Mouse (Mus musculus): ENCODE measurements around the gene Slc45a1. TPM values are rescaled to one million over a fixed set of nuclear protein-coding genes. Genes with fewer than 3 reads are reported as not detected.

Gene Slc45a1
- polyA plus RNA-seq, 1 experiment from 2014 or later: 1.2 TPM

GRCm38 (mm10) chr4:150665806-150666205, 13.8 kb upstream of the Slc45a1 start:
- ATAC-seq (ENCODE audit: low read depth): no peak
- Histone ChIP-seq H3K4me2 (ENCODE audit: low read depth, low read length) (no peak overlapping the region), H3K9ac (ENCODE audit: low read depth, low read length) (no peak overlapping the region), H3K27me3 (replicated peaks; ENCODE audit: control insufficient read depth, insufficient read depth, low read length) (no peaks in the 10 kb centered on the region), H3K4me3 (ENCODE audit: low read depth, low read length) (no peak overlapping the region), H3K4me1 (ENCODE audit: control insufficient read depth, insufficient read depth, low read length) (peaks cover 9% of the 10 kb centered on the region), H3K36me3 (ENCODE audit: control insufficient read depth, insufficient read depth, low read length) (no peaks in the 10 kb centered on the region), H3K9me3 (ENCODE audit: control insufficient read depth, low read length) (no peaks in the 10 kb centered on the region), H3K27ac (replicated peaks; ENCODE audit: low read depth, low read length) (no peak overlapping the region)
- DNase-seq (ENCODE audit: low spot score): no peak
- 81% methylated on average over 10 of the region's 10 CpGs for WGBS

DNA sequence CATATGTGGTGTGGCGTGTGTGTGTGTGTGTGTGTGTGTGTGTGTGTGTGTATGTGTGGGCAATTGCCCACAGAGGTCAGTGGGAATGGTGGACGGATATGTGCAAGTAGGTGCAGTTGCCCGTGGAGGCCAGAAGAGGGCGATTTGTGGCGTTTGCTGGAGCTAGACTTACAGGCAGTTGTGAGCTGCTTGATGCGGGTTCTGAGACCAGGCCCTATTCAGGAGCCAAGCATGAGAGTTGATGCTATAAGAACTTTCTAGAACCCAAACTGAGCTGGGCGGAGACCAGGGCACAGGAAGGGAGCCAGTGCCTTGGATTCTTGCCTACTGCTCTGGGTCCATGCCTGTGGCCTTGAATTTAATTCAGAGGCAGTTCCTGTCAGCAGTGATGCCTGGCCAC, 12.8 kb upstream of the Slc45a1 start:
- 79% methylated on average over 7 of the region's 7 CpGs for WGBS
- no peak for DNase-seq (ENCODE audit: low spot score)
- H3K27ac ChIP-seq (replicated peaks; ENCODE audit: low read depth, low read length): no peak overlapping the region

DNA sequence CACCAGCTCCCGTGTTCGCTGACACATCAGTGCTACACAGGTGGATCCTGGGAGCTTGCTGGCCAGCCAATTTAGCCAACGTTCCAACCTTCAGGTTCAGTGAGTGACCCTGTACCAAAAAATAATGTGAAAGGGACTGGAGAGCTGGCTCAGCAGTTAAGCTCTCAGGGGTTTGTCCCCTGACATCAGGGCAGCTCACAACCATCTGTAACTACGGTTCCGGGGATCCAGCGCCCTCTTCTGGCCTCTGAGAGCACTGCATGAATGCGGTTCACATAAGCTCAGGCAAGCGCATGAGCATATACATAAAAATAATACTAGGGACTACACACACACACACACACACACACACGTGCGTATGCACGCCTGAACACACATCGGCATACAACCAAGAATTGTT, 11.2 kb upstream of the Slc45a1 start:
- no peaks in the 10 kb centered on the region for H3K27me3 ChIP-seq (replicated peaks; ENCODE audit: control insufficient read depth, insufficient read depth, low read length)
- H3K9me3 ChIP-seq (ENCODE audit: control insufficient read depth, low read length): no peaks in the 10 kb centered on the region
- H3K27ac ChIP-seq (replicated peaks; ENCODE audit: low read depth, low read length): no peak overlapping the region
- WGBS: 53% methylated on average over 12 of the region's 12 CpGs
- no peak overlapping the region for H3K4me3 ChIP-seq (ENCODE audit: low read depth, low read length)
- peaks cover 9% of the 10 kb centered on the region for H3K4me1 ChIP-seq (ENCODE audit: control insufficient read depth, insufficient read depth, low read length)
- ATAC-seq (ENCODE audit: low read depth) (no peak), DNase-seq (ENCODE audit: low spot score) (no peak)
- no peak overlapping the region for H3K4me2 ChIP-seq (ENCODE audit: low read depth, low read length)
- no peaks in the 10 kb centered on the region for H3K36me3 ChIP-seq (ENCODE audit: control insufficient read depth, insufficient read depth, low read length)
- no peak overlapping the region for H3K9ac ChIP-seq (ENCODE audit: low read depth, low read length)

More for the DNA sequence above, 12.8 kb upstream of the Slc45a1 start:
- no peak overlapping the region for H3K4me2 ChIP-seq (ENCODE audit: low read depth, low read length)
- peaks cover 9% of the 10 kb centered on the region for H3K4me1 ChIP-seq (ENCODE audit: control insufficient read depth, insufficient read depth, low read length)
- H3K9me3 ChIP-seq (ENCODE audit: control insufficient read depth, low read length): no peaks in the 10 kb centered on the region
- no peaks in the 10 kb centered on the region for H3K27me3 ChIP-seq (replicated peaks; ENCODE audit: control insufficient read depth, insufficient read depth, low read length)
- H3K9ac ChIP-seq (ENCODE audit: low read depth, low read length): no peak overlapping the region
- H3K4me3 ChIP-seq (ENCODE audit: low read depth, low read length): no peak overlapping the region
- ATAC-seq (ENCODE audit: low read depth): no peak
- no peaks in the 10 kb centered on the region for H3K36me3 ChIP-seq (ENCODE audit: control insufficient read depth, insufficient read depth, low read length)

GRCm38 (mm10) chr4:150661886-150662285, 9.9 kb upstream of the Slc45a1 start:
- Histone ChIP-seq H3K4me1 (ENCODE audit: control insufficient read depth, insufficient read depth, low read length) (peaks cover 9% of the 10 kb centered on the region), H3K27me3 (replicated peaks; ENCODE audit: control insufficient read depth, insufficient read depth, low read length) (no peaks in the 10 kb centered on the region), H3K4me2 (ENCODE audit: low read depth, low read length) (peak overlapping the region; percentile 56), H3K27ac (replicated peaks; ENCODE audit: low read depth, low read length) (no peak overlapping the region), H3K36me3 (ENCODE audit: control insufficient read depth, insufficient read depth, low read length) (no peaks in the 10 kb centered on the region), H3K9me3 (ENCODE audit: control insufficient read depth, low read length) (peaks cover under 1% of the 10 kb centered on the region; the same call in 1 of the 2 replicates), H3K4me3 (ENCODE audit: low read depth, low read length) (peak overlapping the region; percentile 25), H3K9ac (ENCODE audit: low read depth, low read length) (peak overlapping the region; percentile 54)
- ATAC-seq (ENCODE audit: low read depth): no peak
- 4% methylated on average over 13 of the region's 13 CpGs for WGBS
- no peak for DNase-seq (ENCODE audit: low spot score)

- Histone ChIP-seq H3K9me3 (ENCODE audit: control insufficient read depth, low read length) (peaks cover 5% of the 10 kb centered on the region; the same call in 1 of the 2 replicates), H3K27me3 (replicated peaks; ENCODE audit: control insufficient read depth, insufficient read depth, low read length) (no peaks in the 10 kb centered on the region), H3K27ac (replicated peaks; ENCODE audit: low read depth, low read length) (no peak overlapping the region), H3K9ac (ENCODE audit: low read depth, low read length) (no peak overlapping the region), H3K4me1 (ENCODE audit: control insufficient read depth, insufficient read depth, low read length) (peaks cover 9% of the 10 kb centered on the region), H3K4me2 (ENCODE audit: low read depth, low read length) (no peak overlapping the region), H3K4me3 (ENCODE audit: low read depth, low read length) (no peak overlapping the region), H3K36me3 (ENCODE audit: control insufficient read depth, insufficient read depth, low read length) (no peaks in the 10 kb centered on the region)
- DNase-seq (ENCODE audit: low spot score) (no peak), ATAC-seq (ENCODE audit: low read depth) (no peak)
- 70% methylated on average over 9 of the region's 9 CpGs for WGBS
Observed at GRCm38 (mm10) chr4:150659926-150660610, 8.1 kb upstream of the Slc45a1 start.

DNA sequence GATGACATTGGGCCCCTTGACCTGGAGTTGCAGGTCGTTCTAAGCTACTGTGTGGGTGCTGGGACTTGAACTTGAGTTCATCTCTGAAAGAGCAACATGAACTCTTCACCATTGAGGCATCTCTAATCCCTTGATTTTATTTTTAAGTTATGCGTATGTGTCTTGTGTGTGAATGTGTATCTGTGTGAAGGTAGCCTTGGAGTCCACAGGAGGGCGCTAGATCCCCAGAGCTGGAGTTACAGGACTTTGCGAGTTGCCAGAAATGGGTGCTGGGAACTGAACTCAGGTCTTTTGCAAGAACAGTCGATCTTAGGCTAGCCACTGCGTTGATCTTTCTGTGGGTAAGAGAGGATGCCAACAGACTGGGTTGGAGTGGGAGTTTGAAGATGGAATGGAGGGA, 4.5 kb upstream of the Slc45a1 start:
- no peak overlapping the region for H3K27ac ChIP-seq (replicated peaks; ENCODE audit: low read depth, low read length)
- DNase-seq (ENCODE audit: low spot score) (no peak), ATAC-seq (ENCODE audit: low read depth) (no peak)
- no peak overlapping the region for H3K9ac ChIP-seq (ENCODE audit: low read depth, low read length)
- 80% methylated on average over 6 of the region's 6 CpGs for WGBS
- no peak overlapping the region for H3K4me2 ChIP-seq (ENCODE audit: low read depth, low read length)
- H3K9me3 ChIP-seq (ENCODE audit: control insufficient read depth, low read length): peaks cover 5% of the 10 kb centered on the region; the same call in 1 of the 2 replicates
- H3K27me3 ChIP-seq (replicated peaks; ENCODE audit: control insufficient read depth, insufficient read depth, low read length): peaks cover 16% of the 10 kb centered on the region
- H3K36me3 ChIP-seq (ENCODE audit: control insufficient read depth, insufficient read depth, low read length): no peaks in the 10 kb centered on the region
- peaks cover under 1% of the 10 kb centered on the region; the same call in 1 of the 2 replicates for H3K4me1 ChIP-seq (ENCODE audit: control insufficient read depth, insufficient read depth, low read length)
- no peak overlapping the region for H3K4me3 ChIP-seq (ENCODE audit: low read depth, low read length)

DNA sequence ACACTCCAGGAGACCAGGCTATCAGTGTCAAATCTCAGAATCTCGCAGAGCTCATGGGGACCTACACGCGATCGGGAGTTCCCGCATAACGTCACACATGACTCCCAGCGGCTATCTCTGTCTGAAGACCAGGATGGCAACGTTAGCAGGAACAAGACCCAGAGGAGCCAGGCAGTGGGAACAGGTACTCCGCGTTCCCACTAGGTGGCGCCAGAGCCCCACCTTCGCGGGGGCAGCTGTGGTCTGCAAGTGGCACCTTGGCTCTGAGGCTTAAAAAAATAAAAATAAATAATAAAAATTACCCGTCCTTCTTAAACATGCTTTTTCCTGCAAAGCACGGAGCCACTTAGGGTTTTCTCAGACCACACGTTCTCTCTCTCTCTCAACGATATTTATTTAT, 4.0 kb upstream of the Slc45a1 start:
- H3K9ac ChIP-seq (ENCODE audit: low read depth, low read length): peak overlapping the region; percentile 47; the same call in 1 of the 2 replicates
- H3K4me2 ChIP-seq (ENCODE audit: low read depth, low read length): peak overlapping the region; percentile 14; the same call in 1 of the 2 replicates
- no peaks in the 10 kb centered on the region for H3K36me3 ChIP-seq (ENCODE audit: control insufficient read depth, insufficient read depth, low read length)
- no peak overlapping the region for H3K27ac ChIP-seq (replicated peaks; ENCODE audit: low read depth, low read length)
- no peaks in the 10 kb centered on the region for H3K4me1 ChIP-seq (ENCODE audit: control insufficient read depth, insufficient read depth, low read length)
- WGBS: 3% methylated on average over 17 of the region's 17 CpGs
- DNase-seq (ENCODE audit: low spot score) (peak; percentile 81), ATAC-seq (ENCODE audit: low read depth) (peak; percentile 75)
- peaks cover 5% of the 10 kb centered on the region; the same call in 1 of the 2 replicates for H3K9me3 ChIP-seq (ENCODE audit: control insufficient read depth, low read length)
- H3K4me3 ChIP-seq (ENCODE audit: low read depth, low read length): no peak overlapping the region
- peaks cover 20% of the 10 kb centered on the region for H3K27me3 ChIP-seq (replicated peaks; ENCODE audit: control insufficient read depth, insufficient read depth, low read length)

DNA sequence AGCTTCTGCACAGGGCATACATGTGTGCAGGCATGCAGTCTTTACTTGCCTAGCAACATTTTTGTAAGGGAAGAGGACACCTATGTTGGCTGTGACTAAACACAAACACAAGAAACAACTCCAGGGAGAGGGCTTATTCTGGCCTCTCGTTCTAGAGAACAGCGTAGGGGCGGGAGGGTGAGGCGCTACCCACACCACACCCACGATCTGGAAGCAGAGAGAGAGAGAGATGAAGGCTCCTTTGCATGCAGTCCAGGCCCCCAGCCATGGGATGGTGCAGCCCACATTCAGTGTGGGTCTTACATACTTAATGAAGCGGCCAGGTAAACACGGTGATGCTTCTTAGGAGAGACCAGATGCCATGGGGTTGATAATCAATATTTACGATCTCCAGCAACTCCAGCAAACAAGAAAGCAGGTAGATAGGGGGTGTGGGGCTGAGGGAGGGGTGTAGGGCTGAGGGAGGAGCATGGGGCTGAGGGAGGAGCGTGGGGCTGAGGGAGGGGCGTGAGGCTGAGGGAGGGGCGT, 1.2 kb upstream of the Slc45a1 start:
- whole genome bisulfite sequencing: 39% methylated on average over 10 of the region's 11 CpGs
- no peak for ATAC-seq (ENCODE audit: low read depth)

GRCm38 (mm10) chr4:150649327-150649726, 2.6 kb downstream of the Slc45a1 start:
- no peak for DNase-seq (ENCODE audit: low spot score)
- 85% methylated on average over 5 of the region's 5 CpGs for WGBS
- no peak overlapping the region for H3K4me2 ChIP-seq (ENCODE audit: low read depth, low read length)

More for the DNA sequence above, 1.2 kb upstream of the Slc45a1 start:
- H3K27ac ChIP-seq (replicated peaks; ENCODE audit: low read depth, low read length): no peak overlapping the region
- no peaks in the 10 kb centered on the region for H3K36me3 ChIP-seq (ENCODE audit: control insufficient read depth, insufficient read depth, low read length)
- no peak overlapping the region for H3K4me2 ChIP-seq (ENCODE audit: low read depth, low read length)
- H3K9ac ChIP-seq (ENCODE audit: low read depth, low read length): no peak overlapping the region
- DNase-seq (ENCODE audit: low spot score): peak; percentile 29
- peaks cover 5% of the 10 kb centered on the region; the same call in 1 of the 2 replicates for H3K9me3 ChIP-seq (ENCODE audit: control insufficient read depth, low read length)
- H3K4me1 ChIP-seq (ENCODE audit: control insufficient read depth, insufficient read depth, low read length): no peaks in the 10 kb centered on the region
- no peak overlapping the region for H3K4me3 ChIP-seq (ENCODE audit: low read depth, low read length)
- H3K27me3 ChIP-seq (replicated peaks; ENCODE audit: control insufficient read depth, insufficient read depth, low read length): peaks cover 22% of the 10 kb centered on the region

More at GRCm38 (mm10) chr4:150649327-150649726, 2.6 kb downstream of the Slc45a1 start:
- H3K9ac ChIP-seq (ENCODE audit: low read depth, low read length): no peak overlapping the region
- peaks cover 22% of the 10 kb centered on the region for H3K27me3 ChIP-seq (replicated peaks; ENCODE audit: control insufficient read depth, insufficient read depth, low read length)
- no peaks in the 10 kb centered on the region for H3K9me3 ChIP-seq (ENCODE audit: control insufficient read depth, low read length)
- H3K4me1 ChIP-seq (ENCODE audit: control insufficient read depth, insufficient read depth, low read length): no peaks in the 10 kb centered on the region
- H3K4me3 ChIP-seq (ENCODE audit: low read depth, low read length): no peak overlapping the region
- H3K27ac ChIP-seq (replicated peaks; ENCODE audit: low read depth, low read length): no peak overlapping the region
- ATAC-seq (ENCODE audit: low read depth): no peak
- H3K36me3 ChIP-seq (ENCODE audit: control insufficient read depth, insufficient read depth, low read length): no peaks in the 10 kb centered on the region

All from embryonic facial prominence, embryonic 14.5 days (tissue).